Mouse (Mus musculus) midbrain, embryonic 10.5 days (tissue): ENCODE results near the gene Ahcyl1. TPM values are rescaled to one million over a fixed set of nuclear protein-coding genes. Genes with fewer than 3 reads are reported as not detected.
A peak's percentile ranks its signal among the peaks of the same experiment; 100 is the strongest.

ENCODE experiments used
- DNase-seq: peaks from one replicate; pipeline ENCODE4 v3.0.0-alpha.2; 2017; ENCODE audit warnings: low spot score
- H3K27ac ChIP-seq: fragments of 300-500 bp; sonication (generic); replicated peaks from 2 replicates; pipeline ENCODE4 v1.5.1; 2016; ENCODE audit warnings: mild to moderate bottlenecking
- H3K27me3 ChIP-seq: fragments of 300-500 bp; sonication (generic); 2 replicates; pipeline ENCODE4 v1.6.1; 2016; ENCODE audit warnings: low read depth, mild to moderate bottlenecking; ENCODE audit not compliant: poor library complexity, severe bottlenecking
- H3K36me3 ChIP-seq: fragments of 300-500 bp; sonication (generic); 2 replicates; pipeline ENCODE4 v1.6.1; 2016; ENCODE audit warnings: mild to moderate bottlenecking, moderate library complexity
- H3K4me1 ChIP-seq: fragments of 300-500 bp; sonication (generic); 2 replicates; pipeline ENCODE4 v1.6.1; 2016
- H3K4me3 ChIP-seq: fragments of 300-500 bp; sonication (generic); 2 replicates; pipeline ENCODE4 v1.5.1; 2016; ENCODE audit warnings: mild to moderate bottlenecking, moderate library complexity
- H3K9me3 ChIP-seq: fragments of 300-500 bp; sonication (generic); replicated peaks from 2 replicates; pipeline ENCODE4 v1.6.1; 2016; ENCODE audit warnings: mild to moderate bottlenecking
- WGBS: fragments of 180-500 bp; shearing (Covaris S2); methylation state at CpG from one replicate; pipeline ENCODE4 v1.1.7; 2016; 5-methylcytosine and 5-hydroxymethylcytosine counted together
- polyA plus RNA-seq: library from polyadenylated mRNA; unstranded; fragments of >200 nt; fragmentation: Nextera tagmentation; extraction: Ambion mirVana; gene quantifications from 2 replicates; pipeline ENCODE4 v1.2.1, GENCODE M21; 2016

Gene Ahcyl1
- polyA plus RNA-seq, 1 experiment from 2014 or later: 92.4 TPM

- DNase-seq: no peak
- H3K4me3 ChIP-seq: no peak overlapping the region
- WGBS: 91% methylated on average over 9 of the region's 9 CpGs
- no peaks in the 10 kb centered on the region for H3K9me3 ChIP-seq
- no peak overlapping the region for H3K27ac ChIP-seq
- peaks cover 24% of the 10 kb centered on the region for H3K4me1 ChIP-seq
- no peaks in the 10 kb centered on the region for H3K27me3 ChIP-seq
- peaks cover 10% of the 10 kb centered on the region for H3K36me3 ChIP-seq
Measured at GRCm38 (mm10) chr3:107633906-107634305, 62.5 kb downstream of the Ahcyl1 start.

GRCm38 (mm10) chr3:107632786-107633185 is 63.6 kb downstream of the Ahcyl1 start:
- 96% methylated on average over 4 of the region's 4 CpGs for WGBS
- peaks cover 27% of the 10 kb centered on the region for H3K4me1 ChIP-seq
- no peaks in the 10 kb centered on the region for H3K27me3 ChIP-seq
- H3K27ac ChIP-seq: no peak overlapping the region
- peaks cover 21% of the 10 kb centered on the region for H3K36me3 ChIP-seq
- H3K9me3 ChIP-seq: no peaks in the 10 kb centered on the region
- DNase-seq: no peak
- H3K4me3 ChIP-seq: no peak overlapping the region

GRCm38 (mm10) chr3:107631523-107631958 is 64.8 kb downstream of the Ahcyl1 start, which contains the start of gene Strip1:
TSS of gene Strip1 (minus strand) at chr3:107631694.
- H3K36me3 ChIP-seq: peaks cover 34% of the 10 kb centered on the region
- no peaks in the 10 kb centered on the region for H3K27me3 ChIP-seq
- under 1% methylated on average over 35 of the region's 35 CpGs for WGBS
- peak; percentile 95 for DNase-seq
- H3K27ac ChIP-seq: peak within 1 kb of the TSS; percentile 99
- H3K9me3 ChIP-seq: no peaks in the 10 kb centered on the region
- peak within 1 kb of the TSS; percentile 100 for H3K4me3 ChIP-seq
- peaks cover 27% of the 10 kb centered on the region for H3K4me1 ChIP-seq

- Histone ChIP-seq H3K4me3 (peak within 1 kb of the TSS; percentile 100), H3K27ac (peak within 1 kb of the TSS; percentile 99), H3K4me1 (peaks cover 27% of the 10 kb centered on the region), H3K9me3 (no peaks in the 10 kb centered on the region), H3K27me3 (no peaks in the 10 kb centered on the region), H3K36me3 (peaks cover 40% of the 10 kb centered on the region)
- no peak for DNase-seq
- under 1% methylated on average over 48 of the region's 48 CpGs for WGBS
Measured at GRCm38 (mm10) chr3:107630682-107631522, 65.5 kb downstream of the Ahcyl1 start, which contains the start of gene Gm10961. TSS of gene Gm10961 (plus strand) at chr3:107631322.

GRCm38 (mm10) chr3:107629411-107629810 is 66.9 kb downstream of the Ahcyl1 start:
- Histone ChIP-seq H3K27ac (no peak overlapping the region), H3K36me3 (peaks cover 55% of the 10 kb centered on the region), H3K4me3 (no peak overlapping the region), H3K4me1 (peaks cover 27% of the 10 kb centered on the region), H3K27me3 (no peaks in the 10 kb centered on the region), H3K9me3 (no peaks in the 10 kb centered on the region)
- 96% methylated on average over 4 of the region's 4 CpGs for WGBS
- no peak for DNase-seq

GRCm38 (mm10) chr3:107628551-107628950 is 67.8 kb downstream of the Ahcyl1 start:
- Histone ChIP-seq H3K4me3 (no peak overlapping the region), H3K4me1 (peaks cover 27% of the 10 kb centered on the region), H3K36me3 (peaks cover 63% of the 10 kb centered on the region), H3K27ac (no peak overlapping the region), H3K9me3 (no peaks in the 10 kb centered on the region), H3K27me3 (no peaks in the 10 kb centered on the region)
- 95% methylated on average over 2 of the region's 2 CpGs for WGBS
- no peak for DNase-seq

- peaks cover 27% of the 10 kb centered on the region for H3K4me1 ChIP-seq
- H3K36me3 ChIP-seq: peaks cover 73% of the 10 kb centered on the region
- no peak overlapping the region for H3K27ac ChIP-seq
- no peak overlapping the region for H3K4me3 ChIP-seq
- WGBS: 93% methylated on average over 7 of the region's 7 CpGs
- DNase-seq: no peak
- no peaks in the 10 kb centered on the region for H3K27me3 ChIP-seq
- H3K9me3 ChIP-seq: no peaks in the 10 kb centered on the region
Measured at GRCm38 (mm10) chr3:107627641-107628040, 68.7 kb downstream of the Ahcyl1 start.

GRCm38 (mm10) chr3:107626751-107627150 is 69.6 kb downstream of the Ahcyl1 start:
- DNase-seq: no peak
- no peaks in the 10 kb centered on the region for H3K9me3 ChIP-seq
- H3K4me3 ChIP-seq: no peak overlapping the region
- H3K36me3 ChIP-seq: peaks cover 81% of the 10 kb centered on the region
- 93% methylated on average over 8 of the region's 8 CpGs for WGBS
- no peak overlapping the region for H3K27ac ChIP-seq
- H3K4me1 ChIP-seq: peaks cover 19% of the 10 kb centered on the region
- H3K27me3 ChIP-seq: no peaks in the 10 kb centered on the region

GRCm38 (mm10) chr3:107625536-107625935 is 70.8 kb downstream of the Ahcyl1 start:
- no peak for DNase-seq
- Histone ChIP-seq H3K9me3 (no peaks in the 10 kb centered on the region), H3K36me3 (peaks cover 94% of the 10 kb centered on the region), H3K27ac (no peak overlapping the region), H3K4me1 (peaks cover 16% of the 10 kb centered on the region), H3K27me3 (no peaks in the 10 kb centered on the region), H3K4me3 (no peak overlapping the region)
- WGBS: 91% methylated on average over 8 of the region's 8 CpGs

- Histone ChIP-seq H3K27ac (no peak overlapping the region), H3K36me3 (peaks cover 98% of the 10 kb centered on the region), H3K27me3 (no peaks in the 10 kb centered on the region), H3K9me3 (no peaks in the 10 kb centered on the region), H3K4me3 (no peak overlapping the region), H3K4me1 (peaks cover 5% of the 10 kb centered on the region; the same call in 1 of the 2 replicates)
- DNase-seq: no peak
- WGBS: 95% methylated on average over 8 of the region's 8 CpGs
Measured at GRCm38 (mm10) chr3:107624424-107624823, 71.9 kb downstream of the Ahcyl1 start.

- Histone ChIP-seq H3K4me3 (no peak overlapping the region), H3K36me3 (peaks cover 100% of the 10 kb centered on the region), H3K27ac (no peak overlapping the region), H3K9me3 (no peaks in the 10 kb centered on the region), H3K4me1 (no peaks in the 10 kb centered on the region), H3K27me3 (no peaks in the 10 kb centered on the region)
- no peak for DNase-seq
- 96% methylated on average over 7 of the region's 7 CpGs for WGBS
Measured at GRCm38 (mm10) chr3:107622537-107622936, 73.8 kb downstream of the Ahcyl1 start.

GRCm38 (mm10) chr3:107621286-107622075 is 74.9 kb downstream of the Ahcyl1 start:
- Histone ChIP-seq H3K27ac (no peak overlapping the region), H3K4me3 (no peak overlapping the region), H3K9me3 (no peaks in the 10 kb centered on the region), H3K27me3 (no peaks in the 10 kb centered on the region), H3K4me1 (no peaks in the 10 kb centered on the region), H3K36me3 (peaks cover 100% of the 10 kb centered on the region)
- no peak for DNase-seq
- 91% methylated on average over 21 of the region's 21 CpGs for WGBS
